Mouse (Mus musculus) CD4-positive, CD25-positive, alpha-beta regulatory T cell, adult 2 months (primary cell): Measurements from ENCODE around the gene Myh11.

Experiments
- DNase-seq: peaks from one replicate; pipeline ENCODE4 v3.0.0-alpha.2; 2012; ENCODE audit warnings: low read depth, low spot score

Gene Myh11

GRCm38 (mm10) chr16:14291223-14291622 lies at the start of gene Myh11:
Gene Myh11, minus strand, starts transcription at chr16:14291372.
- DNase-seq: peak; percentile 38

GRCm38 (mm10) chr16:14328156-14328555 lies 37.0 kb upstream of the Myh11 start:
- DNase-seq: no peak

GRCm38 (mm10) chr16:14320494-14320893 lies 29.3 kb upstream of the Myh11 start:
- DNase-seq: no peak

GRCm38 (mm10) chr16:14319681-14320080 lies 28.5 kb upstream of the Myh11 start:
- DNase-seq: no peak

GRCm38 (mm10) chr16:14316884-14317876 lies 26.0 kb upstream of the Myh11 start, which contains the start of gene Fopnl:
Gene Fopnl, minus strand, starts transcription at chr16:14317405.
- DNase-seq: peak; percentile 98

GRCm38 (mm10) chr16:14312914-14313313 lies 21.7 kb upstream of the Myh11 start:
- no peak for DNase-seq

GRCm38 (mm10) chr16:14311371-14311770 lies 20.2 kb upstream of the Myh11 start:
- DNase-seq: peak; percentile 85

- no peak for DNase-seq
Observed at GRCm38 (mm10) chr16:14309833-14310232, 18.7 kb upstream of the Myh11 start.

GRCm38 (mm10) chr16:14308245-14309073 lies 17.3 kb upstream of the Myh11 start:
- no peak for DNase-seq

GRCm38 (mm10) chr16:14307373-14307772 lies 16.2 kb upstream of the Myh11 start:
- no peak for DNase-seq

GRCm38 (mm10) chr16:14306451-14306850 lies 15.3 kb upstream of the Myh11 start:
- no peak for DNase-seq

- DNase-seq: no peak
Observed at GRCm38 (mm10) chr16:14304791-14305190, 13.6 kb upstream of the Myh11 start.

- no peak for DNase-seq
Observed at GRCm38 (mm10) chr16:14303676-14304075, 12.5 kb upstream of the Myh11 start.

- DNase-seq: no peak
Observed at GRCm38 (mm10) chr16:14303148-14303547, 12.0 kb upstream of the Myh11 start.

- no peak for DNase-seq
Observed at GRCm38 (mm10) chr16:14298461-14298860, 7.3 kb upstream of the Myh11 start.

- DNase-seq: no peak
Observed at GRCm38 (mm10) chr16:14297746-14298145, 6.6 kb upstream of the Myh11 start.

GRCm38 (mm10) chr16:14297137-14297536 lies 6.0 kb upstream of the Myh11 start:
- no peak for DNase-seq

- DNase-seq: no peak
Observed at GRCm38 (mm10) chr16:14296544-14297124, 5.5 kb upstream of the Myh11 start.

- no peak for DNase-seq
Observed at GRCm38 (mm10) chr16:14295291-14295690, 4.1 kb upstream of the Myh11 start.

GRCm38 (mm10) chr16:14292205-14293199 lies 1.3 kb upstream of the Myh11 start:
- no peak for DNase-seq
